Mouse (Mus musculus) Muller cell, postnatal 12 days (primary cell): Measurements from ENCODE around the gene D130040H23Rik.
"Not testable (repeated sequence)": the region's sequence is repeated elsewhere in the genome, so short reads cannot be mapped to it uniquely, and the experiment has no call there.

Experiments
- DNase-seq: peaks from one replicate; pipeline ENCODE4 v3.0.0-alpha.2; 2015; ENCODE audit errors: inconsistent ontology term

The D130040H23Rik gene

DNA sequence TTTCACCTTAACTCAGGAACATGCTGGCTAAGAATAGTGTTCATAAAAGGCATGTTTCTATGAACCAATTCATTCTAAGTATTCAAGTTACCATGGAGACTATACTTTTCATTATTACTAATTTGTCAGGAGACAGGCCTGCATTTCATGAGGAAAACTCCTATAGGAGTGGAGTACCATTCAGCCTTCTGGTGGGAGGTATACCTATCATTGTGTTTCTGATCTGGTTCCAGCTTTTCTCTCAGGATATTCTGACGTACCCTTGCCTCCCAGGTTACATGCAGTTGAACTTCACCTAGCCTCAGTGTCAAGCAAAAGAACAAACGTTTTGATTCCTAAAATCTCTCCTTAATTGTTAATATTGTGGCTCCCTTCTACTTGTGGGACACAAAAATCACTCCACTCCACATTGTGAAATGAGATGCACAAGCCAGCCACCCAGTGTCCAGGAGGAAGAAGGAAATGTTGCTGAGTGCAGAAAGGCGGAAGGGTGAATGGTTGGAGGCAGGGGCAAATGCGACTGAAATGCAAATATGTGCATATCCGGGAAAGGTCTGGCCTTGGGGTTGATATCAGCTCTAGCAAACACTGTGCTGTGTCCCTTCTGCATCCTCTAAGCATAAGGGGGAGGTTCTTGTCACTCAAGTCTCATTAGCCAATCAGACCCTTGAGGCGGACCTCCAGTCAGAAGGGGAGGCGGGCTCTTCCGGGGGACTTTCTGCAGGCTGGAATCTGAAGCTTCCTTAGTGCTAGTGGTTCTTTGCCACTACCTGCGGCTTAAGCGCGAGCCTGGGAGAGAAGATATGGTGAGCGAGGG is at the start of gene D130040H23Rik:
D130040H23Rik (plus strand) TSS at position 695 of the 817 bp plus-strand sequence.
- DNase-seq = peak; percentile 88

DNA sequence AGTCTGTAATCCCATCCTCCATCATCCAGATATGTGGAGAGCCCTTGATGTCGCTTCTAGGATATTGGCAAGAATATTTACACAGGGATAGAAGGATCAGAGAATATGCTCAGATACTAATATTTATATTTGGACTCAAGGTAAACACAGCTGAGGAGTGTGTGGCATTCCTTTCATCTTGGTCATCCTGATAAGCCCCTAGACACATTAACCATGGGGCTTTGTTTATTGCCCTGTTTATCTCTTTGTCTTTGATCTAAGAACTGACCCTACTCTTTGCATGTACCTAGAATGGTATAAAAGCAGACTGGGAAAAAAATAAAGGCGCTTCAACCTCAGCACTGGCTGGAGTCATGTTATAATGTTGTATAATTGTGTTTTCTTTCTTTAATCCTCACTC is 28.3 kb upstream of the D130040H23Rik start:
- no peak for DNase-seq

DNA sequence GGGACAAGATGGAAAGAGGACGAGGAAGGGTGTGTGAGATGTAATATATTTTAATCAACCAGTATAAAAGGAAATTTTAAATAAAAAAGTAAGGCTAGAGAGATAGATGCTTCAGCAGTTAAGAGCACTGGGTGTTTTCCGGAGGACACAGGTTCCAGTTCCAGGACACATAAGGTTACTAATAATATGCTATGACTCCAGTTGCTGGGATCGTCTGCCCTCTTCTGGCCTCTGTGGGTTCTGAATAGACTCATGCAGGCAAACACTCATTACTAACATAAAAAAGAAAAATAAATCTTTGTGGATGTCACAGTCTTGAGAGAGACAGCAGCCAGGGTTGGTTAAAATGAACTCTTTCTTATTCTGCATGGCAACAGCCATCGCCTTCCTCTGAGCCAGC is 2.4 kb upstream of the D130040H23Rik start:
- DNase-seq = no peak

DNA sequence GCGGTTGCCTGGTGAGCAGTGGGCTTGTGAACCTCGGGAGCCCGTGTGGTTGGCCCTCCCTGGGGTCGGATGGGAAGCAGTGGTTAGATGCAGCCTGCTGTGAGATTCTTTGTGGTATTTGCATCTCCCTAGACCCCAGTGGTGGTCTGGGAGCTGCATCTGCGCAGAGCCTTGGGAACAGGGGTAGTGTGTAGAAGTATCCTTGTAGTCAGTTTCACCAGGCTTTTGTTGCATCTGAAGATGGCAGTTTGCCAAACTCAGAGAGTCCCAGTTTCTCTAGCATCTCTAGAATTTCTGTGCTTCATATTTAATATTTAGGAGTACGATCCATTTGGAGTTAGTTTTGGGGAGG is 299 bp downstream of the D130040H23Rik start:
- DNase-seq = no peak

DNA sequence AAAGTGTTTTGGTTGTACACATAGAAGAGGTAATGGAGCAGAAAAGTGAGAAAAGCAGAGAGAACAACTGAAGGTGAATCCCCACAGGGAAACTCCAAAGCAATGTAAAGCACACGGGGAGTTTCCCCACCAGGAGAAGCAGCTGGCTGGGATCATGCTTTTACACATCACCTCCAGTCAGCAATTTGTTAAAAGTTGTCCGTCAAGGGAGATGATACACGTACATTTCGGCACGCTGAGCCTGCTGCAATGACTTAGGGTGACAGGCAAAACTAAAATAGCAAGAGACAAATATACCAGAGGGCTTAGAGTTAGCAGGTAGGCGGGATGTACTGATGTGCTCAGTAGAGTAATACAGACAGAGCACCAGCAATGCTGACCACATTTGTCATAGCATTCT is 1.6 kb downstream of the D130040H23Rik start:
- no peak for DNase-seq

DNA sequence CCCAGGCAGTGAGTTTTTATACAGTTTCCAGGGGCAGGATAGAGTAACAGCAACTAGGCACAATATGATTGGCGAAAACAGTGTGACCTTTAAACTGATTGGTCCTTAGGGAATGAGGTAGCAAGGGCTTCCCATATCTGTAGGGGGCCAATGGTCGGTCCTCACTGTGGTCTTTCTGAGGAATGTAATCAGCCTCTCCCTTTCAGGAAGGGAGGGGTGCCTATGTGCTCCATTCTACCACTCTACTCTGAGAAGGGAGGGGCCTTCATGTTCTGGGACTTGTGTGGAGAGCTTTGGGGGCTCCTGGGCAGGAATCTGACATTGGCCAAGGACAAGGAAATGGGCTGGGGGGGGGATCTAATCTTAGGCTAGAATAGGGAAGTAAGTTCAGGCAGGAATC is 53.9 kb downstream of the D130040H23Rik start:
- no peak for DNase-seq

DNA sequence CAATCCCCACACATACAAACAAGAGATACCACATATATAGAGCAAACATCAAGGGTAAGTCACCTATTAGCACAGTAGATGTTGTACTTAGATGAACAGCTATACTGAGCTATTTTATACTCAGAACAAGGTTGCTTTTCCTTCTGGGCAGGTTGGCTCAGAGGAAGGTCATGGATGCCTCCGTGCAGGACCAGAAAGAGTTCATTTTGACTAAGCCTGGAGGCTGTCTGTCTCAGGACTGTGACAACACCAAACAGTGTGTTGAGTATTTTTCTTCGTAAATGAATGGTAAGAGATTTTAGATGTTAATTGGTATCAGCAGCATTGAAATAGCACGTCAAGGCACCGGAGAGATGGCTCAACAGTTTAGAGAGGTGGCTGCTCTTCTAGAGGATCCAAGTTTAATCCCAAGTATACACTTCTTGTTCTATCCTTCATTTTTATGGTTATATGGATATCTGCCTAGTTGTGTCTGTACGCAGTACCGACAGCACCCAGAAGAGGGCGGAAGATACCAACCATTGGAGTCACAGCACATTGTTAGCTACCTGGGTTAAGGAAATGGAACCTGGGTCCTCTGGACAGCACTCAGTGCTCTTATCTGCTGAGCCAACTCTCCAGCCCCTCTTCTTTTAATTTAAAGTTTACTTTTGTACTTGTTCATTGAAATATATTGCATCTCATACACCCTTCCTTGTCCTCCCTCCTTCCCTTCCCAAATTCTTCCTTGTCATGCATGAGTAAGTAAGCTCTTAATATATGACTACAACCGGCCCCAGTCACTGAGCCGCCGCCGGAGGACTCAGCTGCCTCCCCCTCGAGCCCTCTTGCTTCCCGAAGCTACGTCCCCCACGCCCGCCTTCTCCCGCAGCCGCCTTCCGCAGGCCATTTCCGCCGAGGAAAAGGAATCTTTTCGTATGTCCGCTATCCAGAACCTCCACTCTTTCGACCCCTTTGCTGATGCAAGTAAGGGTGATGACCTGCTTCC is 57.7 kb downstream of the D130040H23Rik start:
- peak; percentile 62 for DNase-seq

DNA sequence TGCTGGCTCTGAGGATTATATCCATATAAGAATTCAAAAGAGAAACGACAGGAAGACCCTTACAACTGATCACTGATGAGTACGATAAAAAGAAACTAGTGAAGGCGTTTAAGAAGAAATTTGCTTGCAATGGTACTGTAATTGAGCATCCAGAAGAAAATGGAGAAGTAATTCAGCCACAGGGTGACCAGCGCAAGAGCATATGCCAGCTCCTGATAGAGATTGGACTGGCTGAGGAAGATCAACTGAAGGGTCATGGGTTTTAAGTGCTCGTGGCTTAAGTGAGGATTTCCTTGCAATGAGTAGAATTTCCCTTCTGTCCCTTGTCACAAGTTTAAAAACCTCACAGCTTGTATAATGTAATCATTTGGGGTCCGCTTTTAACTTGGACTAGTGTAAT is 58.4 kb downstream of the D130040H23Rik start:
- not testable (repeated sequence) for DNase-seq
